Mouse (Mus musculus): ENCODE data around the gene Rps25.
"Not testable (repeated sequence)": the region's sequence is repeated elsewhere in the genome, so short reads cannot be mapped to it uniquely, and the experiment has no call there.

Gene Rps25

DNA sequence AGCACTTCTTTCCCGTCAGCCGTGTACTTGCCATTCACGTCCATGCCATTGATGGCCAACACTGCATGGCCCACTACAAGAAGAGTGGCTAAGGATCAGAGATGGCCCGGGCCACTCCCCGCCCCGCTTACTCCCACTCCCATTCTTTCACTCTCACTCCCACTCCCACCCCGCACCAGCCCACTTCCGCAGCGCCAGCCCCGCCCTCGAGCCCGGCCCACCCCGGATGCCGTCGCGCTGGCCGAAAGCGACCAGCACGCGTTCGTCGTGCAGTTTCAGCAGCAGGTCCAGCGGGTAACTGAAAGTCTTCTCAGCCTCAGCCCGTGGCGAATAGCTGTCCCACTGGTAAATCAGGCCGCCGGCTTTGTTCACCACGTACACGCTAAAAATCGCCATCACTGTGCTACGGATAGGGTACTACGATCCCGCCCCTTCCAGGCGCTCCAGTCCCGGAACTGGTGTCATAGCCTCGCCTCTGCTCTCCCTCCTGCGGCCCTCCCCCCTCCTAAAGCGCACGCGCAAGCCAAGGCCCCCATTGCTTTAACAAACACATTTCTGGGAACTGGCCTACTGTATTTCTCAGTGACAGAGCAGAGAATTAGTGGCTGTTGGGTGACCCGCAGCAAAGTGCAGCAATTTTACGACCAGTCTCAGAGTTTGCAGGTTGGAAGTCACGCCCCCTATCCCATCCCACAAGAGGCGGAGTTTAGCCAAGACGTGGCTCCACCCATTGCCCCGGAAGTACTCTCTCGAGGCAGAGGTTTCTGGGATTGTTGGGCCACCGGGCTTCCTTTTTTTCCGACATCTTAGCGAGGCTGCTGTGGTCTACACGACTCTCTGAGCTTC lies at the start of gene Rps25, which contains the start of gene Trappc4:
Gene Rps25 (plus strand): TSS at position 234 of the 846 bp plus-strand sequence.
Gene Trappc4 (minus strand): TSS at position 695 of the 846 bp plus-strand sequence.
- peak; percentile 87 for DNase-seq

GRCm38 (mm10) chr9:44357207-44357606 lies 49.7 kb upstream of the Rps25 start:
- no peak for DNase-seq

GRCm38 (mm10) chr9:44361190-44361917 lies 45.6 kb upstream of the Rps25 start, which contains the start of gene Vps11:
Gene Vps11, minus strand, starts transcription at chr9:44361670.
- DNase-seq, result peak; percentile 95

DNA sequence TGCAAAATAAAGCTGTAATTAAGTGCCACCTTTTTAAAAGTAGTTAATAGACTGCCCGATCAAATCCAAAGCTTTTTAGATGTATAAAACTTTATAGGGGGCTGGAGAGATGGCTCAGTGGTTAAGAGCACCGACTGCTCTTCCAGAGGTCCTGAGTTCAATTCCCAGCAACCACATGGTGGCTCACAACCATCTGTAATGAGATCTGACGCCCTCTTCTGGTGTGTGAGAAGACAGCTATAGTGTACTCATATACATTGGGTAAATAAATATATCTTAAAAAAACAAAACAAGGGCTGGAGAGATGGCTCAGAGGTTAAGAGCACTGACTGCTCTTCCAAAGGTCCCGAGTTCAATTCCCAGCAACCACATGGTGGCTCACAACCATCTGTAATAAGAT lies 45.0 kb upstream of the Rps25 start:
- not testable (repeated sequence) for DNase-seq

DNA sequence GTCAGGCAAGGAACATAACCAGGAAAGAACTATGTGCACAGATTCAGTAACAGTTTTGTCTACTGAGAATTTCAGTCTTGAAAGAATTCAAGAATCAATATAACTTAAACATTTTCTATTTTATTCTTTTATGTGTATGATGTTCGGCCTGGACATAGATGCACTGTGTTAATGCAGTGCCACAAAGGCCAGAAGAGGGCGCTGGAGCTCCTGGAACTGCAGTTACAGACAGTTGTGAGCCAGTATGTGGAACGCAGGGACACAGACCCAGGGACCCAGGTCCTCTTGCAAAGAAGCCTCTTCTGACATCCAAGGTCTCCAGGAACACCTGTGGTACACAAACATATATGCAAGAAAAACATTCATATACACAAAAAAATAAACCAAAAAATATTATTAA lies 42.5 kb upstream of the Rps25 start:
- peak; percentile 28 for DNase-seq

DNA sequence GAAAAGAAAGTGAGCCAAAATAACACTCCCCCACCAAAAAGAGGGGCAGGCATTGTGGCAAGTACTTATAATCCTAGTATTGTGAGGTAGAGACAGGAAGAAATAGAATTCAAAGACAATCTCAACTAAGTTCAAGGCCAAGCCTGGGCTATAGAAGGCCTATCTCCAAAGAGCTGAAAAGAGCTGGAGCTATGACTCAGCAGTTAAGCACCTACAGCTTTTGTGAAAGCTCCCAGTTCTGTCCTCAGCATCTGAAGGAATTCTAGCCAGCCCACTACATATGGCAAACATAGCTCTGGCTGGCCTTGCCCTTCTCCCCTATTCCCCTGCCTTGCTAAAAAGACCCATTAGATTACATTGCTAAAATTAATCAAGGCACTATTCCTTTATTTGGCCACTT lies 33.6 kb upstream of the Rps25 start:
- DNase-seq, result no peak

GRCm38 (mm10) chr9:44376141-44376540 lies 30.8 kb upstream of the Rps25 start:
- DNase-seq, result no peak

GRCm38 (mm10) chr9:44377335-44377734 lies 29.6 kb upstream of the Rps25 start:
- DNase-seq, result not testable (repeated sequence)

GRCm38 (mm10) chr9:44378153-44378730 lies 28.7 kb upstream of the Rps25 start:
- DNase-seq, result no peak

DNA sequence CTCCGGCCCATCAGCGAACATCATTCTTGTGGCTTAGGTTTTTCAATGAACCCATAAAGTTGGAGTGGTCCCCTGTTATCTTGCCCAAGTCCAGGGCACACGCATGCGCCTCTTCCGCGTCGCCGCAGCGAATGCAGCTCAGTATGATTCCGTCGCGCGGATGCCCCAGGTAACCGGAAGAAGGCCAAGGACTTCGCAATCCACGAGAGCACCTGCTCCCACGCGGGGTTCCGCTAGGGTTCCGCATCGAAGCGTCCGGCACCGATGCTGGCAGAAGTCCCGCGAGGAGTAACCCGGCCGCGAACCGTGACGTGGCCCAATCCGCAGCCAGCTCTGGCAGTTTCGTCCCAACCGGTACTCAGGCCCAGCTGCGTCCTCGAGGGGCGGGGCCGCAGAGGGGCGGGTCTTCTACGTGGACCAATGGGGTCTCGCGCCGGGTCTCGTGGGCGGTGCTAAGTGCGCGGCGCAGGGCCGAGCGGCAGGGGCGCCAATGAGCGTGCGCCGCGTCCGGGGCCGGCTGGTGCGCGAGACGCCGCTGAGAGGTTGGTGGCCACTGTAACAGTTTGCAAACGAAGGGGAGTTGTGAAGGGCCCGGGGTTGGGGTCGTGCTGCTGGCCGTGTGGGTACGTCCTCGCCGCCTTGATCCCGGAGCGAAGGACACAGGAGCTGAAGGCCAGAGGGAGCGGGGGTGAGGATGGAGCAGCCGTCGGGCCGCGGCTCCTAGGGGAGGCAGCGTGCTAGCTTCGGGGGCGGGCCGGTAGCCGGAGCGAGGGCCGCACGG lies 27.7 kb upstream of the Rps25 start, which contains the start of gene Hyou1:
Gene Hyou1 (plus strand): TSS at position 437 of the 781 bp plus-strand sequence.
- peak; percentile 99 for DNase-seq

- no peak for DNase-seq
Observed at GRCm38 (mm10) chr9:44379862-44380261, 27.1 kb upstream of the Rps25 start.

DNA sequence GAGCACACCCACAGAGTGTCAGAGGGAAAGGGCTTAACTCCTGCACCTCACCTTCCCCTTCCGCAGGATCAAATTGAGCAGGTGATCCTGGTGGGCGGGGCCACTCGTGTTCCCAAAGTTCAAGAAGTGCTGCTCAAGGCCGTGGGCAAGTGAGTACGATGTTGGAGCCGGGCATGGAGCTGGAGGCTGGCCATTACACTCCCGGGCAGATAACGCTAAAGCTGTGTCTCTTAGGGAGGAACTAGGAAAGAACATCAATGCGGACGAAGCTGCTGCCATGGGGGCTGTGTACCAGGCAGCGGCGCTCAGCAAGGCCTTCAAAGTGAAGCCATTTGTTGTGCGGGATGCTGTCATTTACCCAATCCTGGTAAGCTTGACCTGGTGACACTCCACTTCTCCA lies 22.3 kb upstream of the Rps25 start:
- DNase-seq, result no peak

DNA sequence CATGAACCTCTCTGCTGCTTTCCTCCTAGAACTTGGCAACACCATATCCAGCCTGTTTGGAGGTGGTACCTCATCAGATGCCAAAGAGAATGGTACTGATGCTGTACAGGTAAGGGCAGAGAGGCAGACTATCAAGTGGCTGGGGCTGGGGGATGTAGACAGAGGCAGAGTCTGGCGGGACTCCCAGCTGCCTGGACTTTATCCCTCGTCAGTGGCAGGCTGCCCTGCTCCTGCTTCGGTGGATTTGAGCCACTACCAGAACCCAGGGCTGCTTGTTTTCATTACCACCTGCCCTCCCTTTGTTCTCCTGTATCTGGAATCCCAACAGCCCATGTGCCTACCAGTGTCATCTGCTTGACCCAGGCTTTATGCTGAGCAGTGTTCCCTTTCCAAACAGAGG lies 19.7 kb upstream of the Rps25 start:
- DNase-seq, result no peak

GRCm38 (mm10) chr9:44389273-44389672 lies 17.7 kb upstream of the Rps25 start:
- DNase-seq, result peak; percentile 48

DNA sequence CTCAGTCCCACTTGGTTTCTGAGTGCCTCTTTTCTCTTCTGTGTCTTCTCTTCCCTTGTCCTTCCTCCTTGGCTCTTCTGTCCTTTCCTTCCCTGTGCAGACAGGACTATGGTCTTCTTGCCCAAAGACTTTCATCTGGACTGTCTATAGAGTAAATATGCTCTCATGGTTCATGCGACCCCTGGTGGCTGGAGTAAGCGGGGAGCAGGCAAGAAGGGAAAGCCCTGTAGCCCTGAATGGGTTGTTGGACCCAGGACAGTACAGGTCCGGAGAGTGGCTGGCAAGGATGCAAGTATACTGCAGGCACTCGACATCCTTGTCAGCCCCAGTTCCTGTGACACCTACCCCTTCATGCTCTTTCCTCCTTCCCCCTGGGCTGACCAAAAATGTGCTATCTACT lies 15.5 kb upstream of the Rps25 start:
- DNase-seq, result peak; percentile 81

- DNase-seq, result peak; percentile 87
Observed at GRCm38 (mm10) chr9:44396684-44397411, 10.1 kb upstream of the Rps25 start, which contains the start of gene Slc37a4. Gene Slc37a4, plus strand, starts transcription at chr9:44396852.

DNA sequence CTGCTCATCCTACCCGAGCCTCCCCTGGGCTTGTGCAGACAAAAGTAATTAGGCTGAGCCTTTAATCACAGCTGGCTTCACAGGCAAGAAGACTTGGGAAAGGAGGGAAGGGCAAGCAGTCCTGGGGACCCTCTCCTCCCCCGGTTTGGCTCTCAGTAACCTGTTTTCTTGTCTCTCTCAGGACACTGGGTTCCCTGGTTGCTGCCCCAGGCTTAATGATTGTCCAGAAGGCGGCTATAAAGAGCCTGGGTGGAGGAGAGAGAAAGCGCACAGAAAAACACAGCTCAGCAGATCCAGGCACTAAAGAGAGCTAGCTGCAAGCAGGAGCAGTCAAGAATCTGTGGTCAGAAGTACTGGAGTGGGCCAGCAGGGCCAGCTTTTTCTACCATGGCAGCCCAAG lies 8.9 kb upstream of the Rps25 start:
- DNase-seq, result no peak

GRCm38 (mm10) chr9:44398551-44398950 lies 8.4 kb upstream of the Rps25 start:
- DNase-seq, result no peak

DNA sequence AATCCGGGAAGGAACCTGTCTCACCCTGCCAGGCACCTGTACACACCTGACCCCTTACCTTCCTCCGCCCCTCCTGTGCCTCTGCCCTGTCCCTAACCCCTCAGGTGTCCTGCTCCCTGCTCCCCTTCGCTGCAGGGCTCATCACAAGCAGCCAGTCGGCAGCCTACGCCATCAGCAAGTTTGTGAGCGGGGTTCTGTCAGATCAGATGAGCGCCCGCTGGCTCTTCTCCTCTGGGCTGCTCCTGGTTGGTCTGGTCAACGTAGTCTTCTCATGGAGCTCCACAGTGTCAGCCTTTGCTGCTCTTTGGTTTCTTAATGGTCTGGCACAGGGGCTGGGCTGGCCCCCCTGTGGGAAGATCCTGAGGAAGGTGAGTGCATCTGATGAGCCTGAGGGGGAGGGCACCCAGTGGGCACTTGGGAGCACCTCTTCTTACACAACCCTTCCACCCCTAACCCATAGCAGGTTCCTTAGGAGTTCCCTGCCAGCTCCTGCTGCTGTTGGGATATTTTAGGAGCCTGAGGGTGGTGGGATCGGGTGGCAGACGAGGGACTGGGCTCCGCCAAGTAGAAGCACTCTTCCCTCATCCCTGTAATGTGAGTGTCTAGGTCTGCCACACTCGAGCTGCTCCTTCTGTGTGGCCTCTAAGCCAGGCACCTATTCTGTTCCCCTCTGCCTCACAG lies 7.7 kb upstream of the Rps25 start:
- no peak for DNase-seq

DNA sequence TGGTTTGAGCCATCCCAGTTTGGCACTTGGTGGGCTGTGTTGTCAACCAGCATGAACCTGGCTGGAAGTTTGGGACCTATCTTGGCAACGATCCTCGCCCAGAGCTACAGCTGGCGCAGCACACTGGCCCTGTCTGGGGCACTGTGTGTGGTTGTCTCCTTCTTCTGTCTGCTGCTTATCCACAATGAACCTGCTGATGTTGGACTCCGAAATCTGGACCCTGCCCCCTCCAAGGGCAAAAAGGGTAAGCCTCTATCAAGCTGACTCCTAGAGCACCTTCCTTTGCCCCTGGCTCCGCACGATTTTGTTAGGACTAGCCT lies 7.2 kb upstream of the Rps25 start:
- DNase-seq, result no peak

- DNase-seq, result no peak
Observed at GRCm38 (mm10) chr9:44401081-44401480, 5.9 kb upstream of the Rps25 start.
